Mouse (Mus musculus): Measurements from ENCODE around the gene Elf2. TPM values are rescaled to one million over a fixed set of nuclear protein-coding genes. Genes with fewer than 3 reads are reported as not detected.

The Elf2 gene
- 10 to 100 TPM; 38.5 to 43.6 TPM for total RNA-seq (2021)
- long read RNA-seq, experiment 1, full-length matches to known transcripts = 15 of 23 reads
- long read RNA-seq, experiment 1, partial matches to known transcripts = 6 of 23 reads
- long read RNA-seq, experiment 1, other reads (novel, unspliced or antisense) = 2 of 23 reads
- long read RNA-seq, experiment 2, full-length matches to known transcripts = 13 of 22 reads
- long read RNA-seq, experiment 2, partial matches to known transcripts = 5 of 22 reads
- long read RNA-seq, experiment 2, other reads (novel, unspliced or antisense) = 4 of 22 reads

DNA sequence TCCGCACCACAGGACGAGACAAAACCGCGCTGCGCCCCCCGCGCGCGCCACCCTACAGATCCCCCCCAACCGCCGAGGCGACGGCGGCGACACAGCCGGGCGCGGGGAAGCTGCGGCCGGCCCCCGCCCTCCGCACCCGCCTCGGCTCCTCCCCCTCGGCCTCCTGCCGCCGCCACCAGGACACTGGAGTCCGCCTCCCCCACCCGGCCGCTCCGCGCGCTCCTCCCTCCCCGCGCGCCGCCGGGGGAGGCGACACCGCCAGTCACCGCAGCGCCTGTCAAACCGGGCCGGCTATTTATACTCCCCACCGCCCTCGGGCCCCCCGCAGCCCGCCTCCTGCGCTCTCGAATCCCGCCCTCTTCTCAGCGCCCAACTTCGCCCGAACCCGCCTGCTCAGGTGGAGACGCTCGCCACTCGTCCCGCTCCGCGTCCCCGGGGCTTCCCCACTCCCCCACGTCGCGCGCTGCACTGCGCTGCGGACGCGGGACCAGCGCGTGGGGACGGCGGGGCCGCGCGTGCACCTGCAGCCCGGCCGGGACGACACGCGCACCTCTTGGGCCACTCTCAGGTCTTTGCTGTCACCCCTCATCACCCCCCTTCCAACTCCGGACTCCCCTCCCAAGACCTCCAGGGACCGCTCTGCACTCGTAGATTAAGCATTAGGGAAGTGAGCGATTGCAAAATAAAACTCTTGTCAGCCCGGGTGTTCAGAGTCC, at the start of gene Elf2:
TSS of gene Elf2 (minus strand) at position 112 of the 716 bp plus-strand sequence.
- DNase-seq (ENCODE audit: low spot score) = peak; percentile 91

DNA sequence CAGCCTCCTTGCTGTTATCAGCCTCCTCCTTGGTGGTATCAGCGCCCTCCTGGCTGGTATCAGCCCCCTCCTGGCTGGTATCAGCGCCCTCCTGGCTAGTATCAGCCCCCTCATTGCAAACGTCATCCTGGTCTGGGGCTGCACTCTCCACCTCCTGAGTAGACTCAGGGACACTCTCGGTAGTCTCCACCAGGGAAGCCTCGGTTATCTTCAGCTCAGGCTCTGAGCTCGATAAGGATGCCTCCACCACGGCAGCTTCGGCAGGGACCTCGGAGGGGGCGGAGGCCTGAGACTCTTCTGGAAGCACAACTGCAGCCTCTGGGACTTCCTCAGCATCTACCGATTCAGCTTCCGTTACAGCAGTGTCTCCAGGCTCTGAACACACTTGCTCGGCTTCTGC, 48.4 kb upstream of the Elf2 start:
- DNase-seq (ENCODE audit: low spot score) = no peak

DNA sequence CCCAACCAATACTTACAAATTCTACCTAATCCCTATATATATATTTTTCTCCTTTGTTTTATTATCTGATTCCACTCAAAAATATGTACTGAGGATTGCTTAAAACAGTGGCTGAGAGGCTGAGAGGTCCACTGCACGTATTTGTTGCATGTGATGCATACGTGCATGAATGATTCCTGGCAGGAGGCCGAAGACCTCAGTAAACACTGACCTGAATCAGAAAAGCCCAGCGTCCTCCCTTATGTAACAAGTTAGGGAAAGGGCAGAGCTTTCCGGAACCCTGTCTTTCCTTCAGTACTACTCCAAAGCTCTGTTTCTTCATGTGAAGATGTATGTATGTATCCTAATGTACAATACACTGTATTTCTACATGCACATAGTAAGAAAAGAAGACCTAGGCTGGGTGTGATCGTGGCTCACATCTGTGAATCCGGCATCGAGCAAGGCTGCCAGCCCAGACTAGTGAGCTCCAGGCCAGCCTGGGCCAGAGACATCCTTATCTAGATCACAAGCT, 47.5 kb upstream of the Elf2 start:
- no peak for DNase-seq (ENCODE audit: low spot score)

DNA sequence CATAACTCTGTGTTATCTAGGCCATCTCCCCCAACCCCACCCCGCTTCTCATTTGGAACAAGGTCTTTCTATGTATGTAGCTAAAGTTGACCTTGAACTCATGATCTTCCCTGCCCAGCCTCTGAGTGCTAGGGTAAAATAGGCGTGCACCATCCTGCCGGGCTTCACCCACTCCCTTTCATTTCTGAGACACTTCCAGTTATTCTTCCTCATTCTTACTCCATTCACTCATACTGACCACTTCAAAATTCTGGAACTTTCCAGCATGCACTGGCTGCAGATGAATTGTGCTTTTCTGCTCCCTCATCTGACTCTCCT, 46.6 kb upstream of the Elf2 start:
- DNase-seq (ENCODE audit: low spot score) = no peak

DNA sequence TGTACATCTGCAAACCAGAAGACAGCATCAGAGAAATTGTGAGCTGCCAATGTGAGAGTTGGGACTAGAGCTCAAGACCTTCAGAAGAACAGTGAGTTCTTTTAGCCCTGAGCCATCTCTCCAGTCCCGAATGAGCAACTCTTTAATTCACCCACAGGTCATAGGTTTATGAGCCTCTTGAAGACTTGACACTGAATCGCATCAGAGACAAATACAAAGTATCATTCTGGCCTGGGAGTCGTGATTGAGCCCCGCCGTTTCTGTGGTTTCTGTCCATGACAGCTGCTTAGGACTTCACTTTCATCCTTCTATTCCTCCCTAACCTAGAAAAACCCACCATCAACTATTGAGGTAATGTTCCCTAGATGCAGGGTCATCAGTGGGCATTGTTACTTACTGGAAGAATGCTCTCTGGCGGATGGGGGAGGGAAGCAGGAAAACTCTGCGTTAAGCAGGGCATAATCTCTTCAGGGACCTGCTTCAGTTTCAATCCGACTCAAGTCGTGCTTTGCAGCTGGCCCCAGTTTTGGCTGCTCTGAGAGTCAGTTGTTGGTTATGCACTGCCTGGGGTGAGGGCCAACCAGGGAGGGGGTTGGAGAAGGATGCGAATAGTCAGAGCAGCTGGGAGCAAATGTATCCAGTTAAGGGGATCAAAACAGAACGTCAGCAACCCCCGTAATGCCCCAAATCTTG, 46.1 kb upstream of the Elf2 start:
- DNase-seq (ENCODE audit: low spot score) = no peak

DNA sequence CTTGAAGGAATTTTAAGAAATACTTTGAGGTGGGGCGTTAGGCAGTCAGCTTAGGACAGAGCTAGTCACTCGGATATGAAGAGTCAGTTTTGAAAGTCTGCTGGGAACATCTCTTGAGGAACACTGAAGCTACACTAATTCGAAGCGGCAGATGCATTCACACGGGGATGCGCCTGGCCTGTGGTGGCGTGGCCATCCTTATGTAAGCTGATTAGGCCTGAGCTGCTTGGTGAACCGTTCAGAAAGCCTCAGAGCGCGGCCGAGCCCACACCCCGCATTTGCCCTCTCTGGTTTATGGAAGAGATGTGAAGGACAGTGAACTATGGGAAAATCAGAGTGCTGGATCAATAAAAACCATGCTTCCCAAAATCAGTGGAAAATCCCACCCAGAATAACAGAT, 42.9 kb upstream of the Elf2 start:
- DNase-seq (ENCODE audit: low spot score) = no peak

DNA sequence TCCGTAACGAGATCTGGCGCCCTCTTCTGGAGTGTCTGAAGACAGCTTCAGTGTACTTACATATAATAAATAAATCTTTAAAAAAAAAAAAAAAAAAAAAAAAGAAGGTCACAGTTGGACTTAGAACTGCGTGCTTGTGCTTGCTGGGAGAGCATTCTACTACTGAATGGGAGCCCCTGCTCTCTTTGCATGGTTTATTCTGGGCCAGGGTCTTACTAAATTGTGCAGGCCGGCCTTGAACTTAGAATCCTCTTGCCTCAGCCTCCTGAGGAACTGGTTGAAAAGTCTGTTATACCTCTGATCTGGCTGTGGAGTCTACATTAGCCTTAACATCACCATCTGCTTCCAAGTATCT, 40.2 kb upstream of the Elf2 start:
- DNase-seq (ENCODE audit: low spot score) = no peak

DNA sequence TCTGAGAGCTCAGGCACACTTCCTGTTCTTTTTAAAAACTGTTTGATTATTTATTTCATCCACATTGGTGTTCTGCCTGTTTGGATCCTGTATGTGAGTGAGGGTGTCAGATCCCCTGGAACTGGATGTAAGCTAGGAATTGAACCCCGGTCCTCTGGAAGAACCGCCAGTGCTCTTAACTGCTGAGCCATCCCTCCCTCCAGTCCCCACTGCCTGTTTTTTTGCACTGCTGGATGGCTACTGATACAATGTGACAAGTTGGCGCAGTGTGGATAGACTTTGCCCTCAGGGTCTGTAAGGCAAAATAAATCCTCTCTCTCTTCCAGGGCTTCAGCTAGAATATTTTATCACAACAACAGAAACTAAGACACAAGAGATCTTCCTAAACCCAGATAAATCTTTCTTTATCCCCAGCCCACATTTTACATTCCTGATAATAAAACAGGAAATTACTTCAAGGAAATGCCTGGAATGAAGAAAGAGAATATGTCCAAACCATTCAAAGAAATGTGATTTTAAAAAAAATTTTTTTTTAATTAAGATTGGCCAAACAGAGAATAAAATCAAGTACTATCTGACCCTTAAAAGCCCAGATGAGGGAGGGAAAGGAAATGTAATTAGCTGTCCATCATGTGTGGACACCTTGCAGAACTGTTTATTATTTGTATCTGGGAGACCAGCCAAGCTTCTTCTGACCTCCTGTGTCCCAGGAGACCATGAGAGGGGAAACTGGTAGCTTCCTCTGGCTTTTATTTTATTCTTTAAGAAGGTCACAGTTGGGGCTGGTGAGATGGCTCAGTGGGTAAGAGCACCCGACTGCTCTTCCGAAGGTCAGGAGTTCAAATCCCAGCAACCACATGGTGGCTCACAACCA, 39.6 kb upstream of the Elf2 start:
- DNase-seq (ENCODE audit: low spot score) = no peak

DNA sequence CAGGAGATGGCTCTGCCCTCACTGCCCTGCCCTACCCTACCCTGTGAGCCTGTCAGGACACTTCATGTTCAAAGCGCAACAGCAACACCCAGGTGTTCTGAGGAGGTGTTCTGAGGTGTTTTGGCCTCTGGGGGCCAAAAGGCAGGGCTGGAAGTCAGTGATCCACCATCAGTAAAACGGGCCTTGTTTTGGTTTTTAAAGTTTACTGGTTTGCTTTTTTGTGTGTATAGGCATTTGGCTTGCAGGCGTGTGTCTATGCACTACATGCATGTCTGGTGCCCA, 38.1 kb upstream of the Elf2 start:
- no peak for DNase-seq (ENCODE audit: low spot score)

DNA sequence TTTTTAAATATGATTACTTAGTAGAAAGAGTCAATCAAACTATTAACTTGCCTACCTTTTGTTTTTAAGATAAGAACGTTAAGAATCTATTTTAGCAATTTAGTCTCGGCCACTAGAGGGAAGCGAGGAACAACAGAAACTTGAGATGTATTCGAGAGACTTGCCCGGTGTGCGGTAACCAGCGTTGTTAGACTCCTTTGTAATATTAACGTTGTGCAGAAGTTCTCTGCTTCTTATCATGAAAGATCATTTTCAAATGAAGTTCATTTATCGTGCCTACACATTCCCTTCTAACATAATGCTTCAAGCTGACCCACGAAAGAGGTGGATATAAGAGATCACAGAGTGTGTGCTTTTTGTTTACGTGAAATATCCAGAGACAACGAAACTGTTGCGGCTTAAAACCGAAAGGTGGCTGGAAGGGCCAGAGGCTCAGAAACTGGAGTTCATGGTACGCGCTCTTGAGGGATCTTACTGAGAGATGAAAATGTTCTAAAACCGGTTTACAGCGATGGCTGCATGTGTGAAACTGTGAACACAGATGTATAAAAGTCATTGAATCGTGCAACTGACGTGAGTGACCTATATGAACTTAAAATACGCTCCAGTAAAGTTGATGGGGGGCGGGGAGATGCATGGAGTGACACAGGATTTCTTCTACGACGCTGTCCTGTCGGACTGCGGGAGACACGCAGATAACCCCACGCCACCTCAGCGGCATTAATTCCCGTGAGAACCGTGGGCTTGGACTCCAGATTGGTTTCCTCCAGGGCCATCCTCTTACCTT, 37.6 kb upstream of the Elf2 start:
- DNase-seq (ENCODE audit: low spot score) = peak; percentile 27

DNA sequence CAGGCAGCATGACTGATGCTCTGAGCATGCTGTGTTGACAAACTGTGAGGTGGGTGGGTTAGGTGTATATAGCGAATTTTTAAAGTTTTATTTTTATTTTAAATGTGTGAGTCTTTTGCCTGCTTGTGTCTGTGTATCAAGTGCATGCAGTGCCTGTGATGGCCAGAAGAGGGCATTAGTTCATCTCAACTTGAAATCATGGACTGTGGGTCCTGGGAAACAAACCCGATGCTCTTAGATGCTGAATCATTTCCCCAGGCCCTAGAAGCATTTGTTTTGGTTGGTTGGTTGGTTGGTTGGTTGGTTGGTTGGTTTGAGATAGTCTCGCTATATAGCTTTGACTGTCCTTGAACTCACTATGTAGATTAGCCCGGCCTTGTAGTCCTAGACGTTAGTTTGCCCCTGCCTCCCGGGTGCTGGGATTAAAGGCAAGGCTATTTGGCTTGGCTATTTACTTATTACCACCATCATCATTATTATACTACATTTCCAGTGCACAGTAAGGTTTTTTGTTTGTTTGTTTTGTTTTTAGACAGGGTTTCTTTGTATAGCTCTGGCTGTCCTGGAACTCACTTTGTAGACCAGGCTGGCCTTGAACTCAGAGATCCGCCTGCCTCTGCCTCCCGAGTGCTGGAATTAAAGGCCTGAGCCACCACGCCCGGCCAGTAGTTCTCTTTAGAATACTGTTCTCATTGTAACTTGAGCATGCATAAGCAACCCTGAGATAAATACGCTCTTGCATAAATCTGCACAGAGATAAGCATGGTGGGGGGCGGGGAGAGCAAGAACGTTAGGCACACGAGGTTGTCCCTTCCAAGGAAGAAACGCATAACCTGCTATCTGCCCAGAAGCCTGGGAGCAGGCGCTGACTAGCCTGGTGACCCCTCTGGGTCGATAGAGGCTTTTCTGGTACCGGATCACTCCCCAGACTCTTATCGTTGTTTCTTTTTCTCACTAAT, 35.1 kb upstream of the Elf2 start:
- DNase-seq (ENCODE audit: low spot score) = peak; percentile 49

DNA sequence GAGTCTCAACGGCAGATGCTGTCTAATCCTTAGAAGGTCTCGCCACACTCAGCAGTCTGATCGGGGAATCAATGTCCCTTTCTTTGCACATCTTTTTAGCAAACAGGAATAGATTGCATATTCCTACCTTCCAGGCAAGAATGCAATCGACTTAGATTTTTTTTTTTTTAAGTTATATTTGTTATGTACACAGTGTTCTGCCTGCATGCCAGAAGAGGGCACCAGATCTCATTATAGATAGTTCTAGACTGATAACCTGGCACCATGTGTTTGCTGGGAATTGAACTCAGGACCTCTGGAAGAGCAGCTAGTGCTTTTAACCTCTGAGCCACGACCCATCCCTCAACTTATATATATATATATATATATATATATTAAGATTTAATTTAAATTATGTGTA, 33.1 kb upstream of the Elf2 start:
- DNase-seq (ENCODE audit: low spot score) = no peak

DNA sequence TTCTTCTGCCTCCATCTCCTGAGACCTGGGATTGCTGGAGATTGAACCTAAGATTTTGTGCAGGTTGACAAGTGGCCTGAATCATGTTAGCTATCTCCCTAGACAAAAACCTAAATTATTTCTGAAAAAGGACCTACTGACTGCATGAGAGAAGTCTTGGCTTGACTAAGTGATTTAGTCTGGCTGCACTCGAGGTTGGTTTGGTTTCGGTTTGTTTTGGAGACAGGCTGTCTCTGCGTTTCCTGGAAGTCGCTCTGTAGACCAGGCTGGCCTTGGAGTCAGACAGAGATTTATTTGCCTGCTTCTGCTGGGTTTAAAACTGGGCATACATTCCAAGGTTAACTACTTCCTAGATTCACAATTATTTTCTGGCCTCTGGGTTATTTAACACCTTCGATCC, 32.4 kb upstream of the Elf2 start:
- DNase-seq (ENCODE audit: low spot score) = no peak

DNA sequence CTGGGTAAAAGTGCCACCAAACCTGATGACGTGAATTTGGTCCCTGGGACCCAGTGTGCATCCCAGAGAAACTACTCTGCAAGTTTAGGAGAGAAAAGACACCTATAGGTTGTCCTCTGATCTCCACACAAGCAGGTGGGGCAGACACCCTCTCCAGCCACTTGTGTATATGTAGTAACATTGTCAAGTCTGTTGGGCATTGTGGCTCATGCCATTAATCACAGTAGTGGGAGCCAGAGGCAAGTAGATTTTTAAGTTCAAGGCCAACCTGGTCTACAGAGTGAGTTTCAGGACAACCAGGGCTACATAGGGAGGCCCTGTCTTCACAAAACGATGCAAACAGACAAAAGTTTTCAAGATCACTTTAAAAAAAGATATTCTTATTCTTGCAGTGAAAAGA, 31.4 kb upstream of the Elf2 start:
- no peak for DNase-seq (ENCODE audit: low spot score)

DNA sequence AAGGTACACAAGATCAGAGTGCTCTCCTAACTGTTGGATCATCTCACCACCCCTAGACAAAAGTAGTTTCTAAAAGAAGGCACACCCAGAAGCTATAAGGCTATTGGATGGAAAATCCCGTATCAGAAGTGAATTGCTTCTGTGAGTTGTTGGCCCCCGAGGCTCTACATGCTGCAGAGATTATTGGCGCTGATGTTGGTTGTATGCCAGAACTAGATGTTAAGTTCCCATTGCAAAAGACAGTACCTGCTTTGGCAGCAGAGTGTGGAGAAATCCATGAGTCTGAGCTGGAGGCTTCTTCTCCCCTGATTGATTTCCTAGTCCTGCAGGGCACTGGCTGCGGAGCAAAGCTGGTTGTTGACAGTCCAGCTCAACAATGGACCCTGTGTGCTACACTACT, 27.5 kb upstream of the Elf2 start:
- no peak for DNase-seq (ENCODE audit: low spot score)

DNA sequence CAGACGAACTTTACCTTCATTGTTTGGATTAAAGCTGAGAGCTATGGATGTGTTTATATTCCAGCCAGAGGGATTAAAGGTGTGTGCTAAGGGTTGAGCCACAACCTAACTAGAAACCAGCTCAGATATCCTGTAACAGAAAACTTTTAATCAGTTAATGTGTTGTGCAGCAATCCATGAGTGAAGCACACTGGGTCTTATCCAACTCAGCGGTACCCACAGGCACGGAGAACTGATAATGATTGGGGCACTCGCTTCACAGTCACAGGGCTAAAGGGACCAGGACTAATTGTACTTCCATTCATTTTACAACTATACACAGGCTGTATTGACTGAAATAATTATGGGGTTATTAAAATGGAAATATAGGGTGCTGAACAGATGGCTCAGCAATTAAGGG, 26.5 kb upstream of the Elf2 start:
- DNase-seq (ENCODE audit: low spot score) = no peak

DNA sequence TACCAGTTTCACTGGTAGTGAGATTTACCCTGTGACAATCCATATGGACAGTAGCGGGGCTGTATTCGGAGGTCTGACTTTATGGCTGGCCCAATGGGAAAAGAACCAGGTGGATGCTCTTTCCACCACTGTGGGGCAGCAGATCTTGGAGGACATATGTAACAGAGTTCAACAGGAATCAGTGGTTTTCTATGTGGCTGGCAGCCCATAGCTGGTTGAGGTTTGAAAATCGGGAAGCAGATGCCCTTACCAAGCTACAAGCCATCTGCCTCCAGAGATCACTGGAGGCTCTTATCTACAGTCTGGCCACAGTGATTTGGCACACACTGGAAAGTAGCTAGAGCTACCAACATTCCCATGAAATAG, 25.0 kb upstream of the Elf2 start:
- DNase-seq (ENCODE audit: low spot score) = no peak

DNA sequence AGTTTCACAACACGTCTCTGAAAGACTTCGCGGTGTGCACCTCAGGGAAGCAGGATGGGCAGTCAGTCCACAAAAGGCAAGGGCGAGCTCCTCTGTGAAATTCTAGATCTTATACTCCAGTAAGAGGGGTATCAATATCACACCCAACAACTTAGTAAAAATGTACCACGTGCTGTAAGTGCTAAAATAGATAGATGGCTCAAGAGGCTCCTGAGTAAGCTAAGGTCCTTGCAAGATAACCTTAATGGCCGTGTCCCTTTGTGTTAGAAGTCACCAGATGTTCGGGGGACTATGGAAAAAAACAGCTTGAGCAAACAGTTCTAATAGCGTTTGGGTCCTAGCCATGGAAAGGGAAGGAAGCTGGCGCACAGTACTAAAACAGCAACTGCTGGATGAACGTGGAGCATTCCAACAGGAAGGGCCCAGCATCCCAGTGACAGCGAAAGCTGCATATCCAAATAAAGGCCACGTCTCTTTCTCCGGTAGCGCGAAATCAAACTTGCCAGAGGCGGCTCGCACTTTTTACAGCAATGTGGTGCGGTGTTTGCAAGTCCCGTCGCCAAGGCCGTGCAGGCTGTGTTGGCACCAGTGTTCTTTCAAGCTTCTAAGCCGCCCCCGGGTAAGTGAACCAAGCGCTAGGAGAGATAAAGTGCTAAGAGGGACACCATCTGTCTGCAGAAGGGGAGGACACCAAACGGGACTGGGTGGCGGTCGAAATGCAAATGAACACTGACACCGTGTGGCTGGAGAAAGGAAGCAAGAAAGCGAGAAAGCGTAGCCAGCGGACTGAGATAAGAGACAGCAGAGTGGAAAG, 24.4 kb upstream of the Elf2 start:
- DNase-seq (ENCODE audit: low spot score) = peak; percentile 84

DNA sequence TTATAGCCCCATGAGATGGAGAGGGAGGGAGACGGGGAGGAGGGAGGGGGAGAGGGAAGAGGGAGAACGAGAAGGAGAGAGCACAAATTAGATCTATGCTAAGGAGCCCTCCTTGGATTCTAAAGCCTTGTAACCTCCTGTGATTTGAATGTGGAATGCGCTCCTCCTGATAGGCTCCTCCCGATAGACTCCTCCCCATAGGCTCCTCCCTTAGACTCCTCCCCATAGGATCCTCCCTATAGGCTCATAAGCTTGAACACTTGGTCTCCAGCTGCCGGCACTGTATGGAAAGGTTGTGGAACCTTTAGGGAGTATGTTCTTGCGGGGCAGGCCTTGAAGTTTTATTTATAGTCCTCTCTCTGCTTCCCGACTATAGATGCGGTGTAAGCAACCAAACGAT, 20.6 kb upstream of the Elf2 start:
- no peak for DNase-seq (ENCODE audit: low spot score)

Data from gastrocnemius, adult 18-20 months (tissue).